Mouse (Mus musculus): Measurements from ENCODE around the gene Cacng6.

Cacng6 gene

GRCm38 (mm10) chr7:3463306-3463705, 39.3 kb downstream of the Cacng6 start:
- no peak for DNase-seq (ENCODE audit: low spot score)

- DNase-seq (ENCODE audit: low spot score) = no peak
Observed at GRCm38 (mm10) chr7:3468614-3469013, 44.6 kb downstream of the Cacng6 start.

- DNase-seq (ENCODE audit: low spot score) = no peak
Observed at GRCm38 (mm10) chr7:3472774-3473173, 48.8 kb downstream of the Cacng6 start.

GRCm38 (mm10) chr7:3474291-3475080, 50.5 kb downstream of the Cacng6 start:
- DNase-seq (ENCODE audit: low spot score) = no peak

- no peak for DNase-seq (ENCODE audit: low spot score)
Observed at GRCm38 (mm10) chr7:3476728-3477127, 52.7 kb downstream of the Cacng6 start.

- DNase-seq (ENCODE audit: low spot score) = no peak
Observed at GRCm38 (mm10) chr7:3481948-3482608, 58.1 kb downstream of the Cacng6 start.

Data from testis, postnatal 14 days (tissue).